Mouse (Mus musculus): Measurements from ENCODE around the gene Sv2c.
"Not testable (repeated sequence)": the region's sequence is repeated elsewhere in the genome, so short reads cannot be mapped to it uniquely, and the experiment has no call there.

Gene Sv2c

GRCm38 (mm10) chr13:96132401-96132816, at the start of gene Sv2c:
Gene Sv2c, minus strand, starts transcription at chr13:96132577.
- DNase-seq (ENCODE audit: low read depth, low spot score): no peak

DNA sequence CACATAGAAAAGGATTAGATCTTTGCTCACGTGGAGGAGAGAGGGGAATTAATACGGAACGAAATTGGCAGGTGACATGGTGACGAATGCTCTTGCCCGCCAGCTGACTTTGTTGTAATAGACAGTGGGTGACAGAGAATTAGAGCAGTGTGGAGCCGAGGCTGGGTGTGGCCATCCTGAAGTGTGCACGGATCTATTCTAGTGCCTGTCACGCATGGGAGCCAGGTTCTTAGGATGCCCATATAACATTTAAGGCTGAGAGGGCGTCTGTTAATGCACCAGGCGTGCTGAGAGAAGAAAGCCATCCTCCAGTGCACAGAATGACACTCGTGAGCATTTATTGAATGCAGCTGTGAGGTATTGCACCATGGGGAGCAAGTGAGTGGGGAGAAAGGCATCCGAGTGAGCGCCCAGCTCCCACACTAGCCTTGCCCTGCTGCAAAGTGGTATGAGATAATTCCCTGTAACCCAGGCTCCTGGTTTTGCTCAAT, 48.3 kb upstream of the Sv2c start:
- no peak for DNase-seq (ENCODE audit: low read depth, low spot score)

GRCm38 (mm10) chr13:96175591-96176212, 43.3 kb upstream of the Sv2c start:
- peak; percentile 15 for DNase-seq (ENCODE audit: low read depth, low spot score)

GRCm38 (mm10) chr13:96173686-96174085, 41.3 kb upstream of the Sv2c start:
- DNase-seq (ENCODE audit: low read depth, low spot score): no peak

- no peak for DNase-seq (ENCODE audit: low read depth, low spot score)
Measured at GRCm38 (mm10) chr13:96172290-96172689, 39.9 kb upstream of the Sv2c start.

- no peak for DNase-seq (ENCODE audit: low read depth, low spot score)
Measured at GRCm38 (mm10) chr13:96168991-96169665, 36.8 kb upstream of the Sv2c start.

DNA sequence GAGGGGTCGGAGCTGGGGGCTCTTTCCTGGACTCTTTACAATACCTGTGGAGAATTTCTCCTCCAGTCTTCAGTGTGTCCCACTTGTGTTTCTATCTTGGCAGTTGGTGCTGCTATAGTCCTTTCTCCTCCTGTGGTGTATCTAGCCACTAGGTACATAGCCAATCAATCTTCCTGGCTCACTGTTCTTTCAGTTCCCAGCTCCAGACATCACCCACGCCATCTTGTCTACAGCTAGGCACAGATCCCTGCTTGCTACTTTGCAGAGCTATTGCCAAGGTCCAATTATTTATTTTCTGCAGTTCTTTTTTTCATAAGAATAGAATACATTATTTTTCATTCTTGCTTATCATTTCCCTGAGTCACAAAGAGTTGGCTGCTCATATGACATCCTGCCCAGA, 34.2 kb upstream of the Sv2c start:
- DNase-seq (ENCODE audit: low read depth, low spot score): no peak

DNA sequence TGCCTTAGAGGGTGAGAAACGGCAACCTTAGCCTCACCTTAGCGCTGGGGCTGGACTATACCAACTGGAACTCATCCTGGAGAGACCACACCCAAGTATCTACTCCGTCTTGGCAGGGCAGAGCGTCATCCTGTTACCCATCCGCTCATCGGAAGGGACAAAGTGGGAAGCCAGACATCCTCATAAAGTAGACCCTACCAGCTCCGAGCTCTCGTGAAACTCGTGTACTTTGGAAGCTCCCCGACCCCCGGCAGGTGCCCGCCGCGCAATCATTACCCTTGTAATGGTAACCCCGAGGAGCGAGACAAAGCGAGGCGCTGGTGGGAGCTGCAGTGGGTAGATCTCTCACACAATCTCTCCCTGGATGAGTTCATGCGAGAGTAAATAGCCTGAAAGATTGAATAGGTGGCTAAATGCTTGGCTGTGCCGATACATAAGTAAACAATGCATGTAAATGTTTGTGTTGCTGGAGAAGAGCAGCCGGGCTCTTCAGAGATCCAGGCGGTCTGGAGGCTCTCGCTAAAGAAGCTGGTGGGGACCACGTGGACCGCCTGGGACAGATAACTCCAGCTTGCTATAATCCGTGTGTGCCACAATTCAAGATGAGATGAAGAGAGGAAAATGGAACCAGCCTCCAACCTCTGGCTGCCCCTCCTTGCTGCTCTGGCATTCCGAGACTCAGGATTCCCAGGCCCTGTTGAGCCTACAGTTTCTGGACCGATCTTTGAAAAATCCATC, 1.2 kb upstream of the Sv2c start:
- no peak for DNase-seq (ENCODE audit: low read depth, low spot score)

GRCm38 (mm10) chr13:96132833-96133232, 456 bp upstream of the Sv2c start:
- DNase-seq (ENCODE audit: low read depth, low spot score): no peak

DNA sequence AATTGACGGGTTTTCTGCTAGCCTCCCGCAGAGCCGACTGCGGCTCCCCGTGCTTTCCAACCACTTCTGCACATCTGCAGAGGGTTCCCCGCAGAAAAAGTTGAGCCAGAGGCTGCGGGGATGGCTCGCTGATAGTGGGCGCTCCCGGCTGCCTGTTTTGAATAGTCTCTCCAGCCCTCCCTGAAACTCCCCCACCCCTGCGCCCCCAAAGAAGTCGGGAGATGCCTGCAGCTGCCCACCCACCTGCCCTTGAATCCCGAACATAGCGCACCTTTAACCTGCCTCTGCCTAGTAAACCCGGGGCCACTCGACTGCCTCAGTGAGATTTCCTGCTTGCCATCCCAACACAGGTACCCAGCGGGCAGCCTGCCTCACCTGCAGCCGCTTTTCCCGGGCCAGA, 466 bp downstream of the Sv2c start:
- no peak for DNase-seq (ENCODE audit: low read depth, low spot score)

DNA sequence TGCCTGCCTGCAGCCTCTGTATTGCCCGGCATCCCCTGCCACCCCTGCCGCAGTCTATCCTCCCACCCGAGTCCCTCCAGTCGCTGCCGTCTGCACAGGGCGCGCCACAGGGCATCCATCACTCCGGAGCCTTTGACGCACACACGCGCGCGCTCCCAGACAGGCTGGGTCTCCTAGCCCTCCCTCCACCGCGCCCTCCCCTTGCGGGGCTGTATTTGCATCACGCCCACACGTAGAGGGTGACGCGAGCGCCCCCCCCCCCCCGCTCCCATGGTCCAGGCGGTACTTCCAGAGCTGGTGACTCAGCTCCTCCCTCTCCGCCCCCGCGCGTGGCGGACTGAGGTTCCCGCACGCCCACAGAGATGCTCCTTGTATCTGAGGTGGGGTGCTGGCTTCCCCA, 1.3 kb downstream of the Sv2c start:
- no peak for DNase-seq (ENCODE audit: low read depth, low spot score)

GRCm38 (mm10) chr13:96129081-96129480, 3.3 kb downstream of the Sv2c start:
- DNase-seq (ENCODE audit: low read depth, low spot score): no peak

DNA sequence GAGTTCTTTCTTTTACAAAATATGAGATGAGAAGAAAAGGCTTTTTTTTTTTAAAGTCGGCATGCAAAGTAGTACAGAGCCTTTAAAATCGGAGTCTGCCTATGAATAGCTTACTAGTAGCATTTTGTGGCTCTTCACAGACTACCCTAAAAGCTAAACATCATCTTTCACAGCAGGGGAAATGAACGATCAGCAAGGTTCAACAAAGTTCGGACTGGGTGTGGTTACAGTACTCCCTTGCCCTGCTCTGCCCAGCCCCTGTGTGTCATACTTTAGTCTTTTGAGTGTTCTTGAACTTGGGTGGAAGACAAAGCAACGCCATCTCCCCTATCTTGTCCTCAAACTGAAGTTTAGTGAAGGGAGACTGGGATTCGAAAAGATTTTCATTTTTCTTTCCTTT, 5.7 kb downstream of the Sv2c start:
- no peak for DNase-seq (ENCODE audit: low read depth, low spot score)

GRCm38 (mm10) chr13:96125011-96125410, 7.4 kb downstream of the Sv2c start:
- no peak for DNase-seq (ENCODE audit: low read depth, low spot score)

GRCm38 (mm10) chr13:96112711-96113110, 19.7 kb downstream of the Sv2c start:
- no peak for DNase-seq (ENCODE audit: low read depth, low spot score)

DNA sequence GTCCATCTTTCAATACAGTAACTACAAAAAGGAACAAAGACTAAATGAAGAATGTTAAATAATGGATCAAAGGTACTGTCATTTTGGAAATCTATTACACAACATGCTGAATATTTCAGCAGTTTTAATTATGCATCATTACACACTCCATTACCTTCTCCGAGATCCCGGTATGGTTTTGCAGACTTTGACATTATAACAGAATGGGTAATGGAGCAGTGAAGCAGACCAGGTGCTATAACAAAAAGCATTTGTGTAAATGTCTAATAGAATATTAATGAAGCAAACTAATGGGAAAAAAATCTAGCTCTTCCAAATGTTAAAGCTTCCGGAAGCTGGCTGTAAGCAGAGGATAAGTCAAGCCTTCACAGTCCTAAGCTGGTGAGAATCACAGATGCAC, 21.6 kb downstream of the Sv2c start:
- no peak for DNase-seq (ENCODE audit: low read depth, low spot score)

DNA sequence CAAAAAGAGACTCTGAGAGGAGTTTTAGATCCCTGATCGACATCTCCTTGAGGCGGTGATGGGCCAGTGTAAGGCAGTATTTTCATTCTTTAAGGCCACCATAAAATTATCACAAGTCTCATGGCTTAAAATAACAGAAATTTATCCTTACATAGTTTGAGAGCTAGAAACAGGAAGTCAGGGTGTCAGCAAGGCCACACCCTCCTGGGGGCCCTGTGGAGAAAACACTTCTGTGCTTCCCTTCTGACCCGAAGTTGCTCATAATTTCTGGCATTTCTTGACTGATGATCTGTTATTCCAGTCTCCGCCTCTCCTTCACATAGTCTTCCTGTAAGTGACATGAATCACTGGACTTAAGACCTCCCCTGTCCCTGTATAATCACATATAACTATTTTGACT, 26.0 kb downstream of the Sv2c start:
- no peak for DNase-seq (ENCODE audit: low read depth, low spot score)

DNA sequence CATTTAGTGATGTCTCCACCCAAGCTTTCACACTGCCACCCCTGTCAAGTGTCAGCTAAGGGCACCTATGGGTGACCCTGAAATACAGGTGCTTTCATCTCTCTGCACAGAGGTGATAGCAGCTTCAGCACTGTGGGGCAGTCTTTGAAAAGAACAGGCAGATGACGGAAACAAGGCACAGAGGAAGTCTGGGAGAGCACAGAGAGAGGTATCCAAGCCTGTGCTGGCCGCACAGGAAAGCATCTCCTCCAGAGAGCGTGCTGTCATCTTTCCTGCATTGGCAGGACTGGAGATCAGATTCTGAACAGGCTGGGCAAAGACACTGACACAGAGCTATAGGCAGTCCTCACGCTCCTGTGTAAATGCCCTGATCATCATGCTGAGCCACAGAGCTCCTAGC, 41.4 kb downstream of the Sv2c start:
- DNase-seq (ENCODE audit: low read depth, low spot score): no peak

DNA sequence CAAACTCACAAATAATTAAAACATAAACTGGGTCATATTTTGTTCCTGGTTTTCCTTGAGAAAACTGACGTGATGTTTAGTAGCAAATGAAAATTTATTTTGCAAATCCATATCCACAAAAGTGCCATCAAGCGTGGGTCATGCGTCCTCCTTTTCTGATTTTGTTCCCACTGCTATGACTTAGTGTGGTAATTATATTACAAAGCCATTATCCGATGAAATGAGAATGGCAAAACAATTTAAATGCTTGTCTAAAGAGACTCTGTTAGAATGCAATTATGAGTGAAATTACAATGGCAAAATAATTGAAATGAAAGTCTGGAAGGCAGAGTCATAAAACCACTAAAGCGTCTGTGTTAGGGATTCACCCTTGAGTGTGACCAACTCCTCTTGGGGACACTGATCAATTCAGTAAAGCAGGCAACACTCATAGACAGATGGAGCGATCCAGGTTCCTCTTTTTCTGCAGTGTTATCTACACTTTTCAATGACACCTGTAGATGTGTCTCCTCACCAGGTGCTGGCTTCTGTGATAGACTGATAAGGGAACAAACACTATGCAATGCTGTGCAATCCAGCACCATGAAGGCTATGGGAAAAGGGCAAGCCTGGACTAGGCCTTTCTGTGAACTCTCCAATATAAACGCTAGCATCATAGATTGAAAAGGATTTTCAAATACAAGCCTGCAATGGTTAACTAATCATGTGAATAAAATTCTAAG, 46.6 kb downstream of the Sv2c start:
- no peak for DNase-seq (ENCODE audit: low read depth, low spot score)

- not testable (repeated sequence) for DNase-seq (ENCODE audit: low read depth, low spot score)
Measured at GRCm38 (mm10) chr13:96081754-96082153, 50.6 kb downstream of the Sv2c start, which contains the start of gene Gm17190. Gene Gm17190, plus strand, starts transcription at chr13:96082054.

DNA sequence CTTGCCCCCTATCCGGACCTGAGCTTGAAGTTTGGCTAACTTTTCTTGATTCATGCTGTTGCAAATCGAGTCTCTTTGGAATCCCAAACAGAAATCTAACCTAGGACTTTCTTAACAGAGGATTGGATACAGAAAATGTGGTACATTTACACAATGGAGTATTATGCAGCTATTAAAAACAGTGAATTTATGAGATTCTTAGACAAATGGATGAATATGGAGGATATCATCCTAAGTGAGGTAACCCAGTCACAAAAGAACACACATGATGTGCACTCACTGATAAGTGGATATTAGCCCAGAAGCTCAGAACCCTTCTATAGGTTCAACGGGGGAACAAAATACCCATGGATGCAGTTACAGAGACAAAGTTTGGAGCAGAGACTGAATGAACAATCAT, 51.1 kb downstream of the Sv2c start, which contains the start of gene Gm20075:
Gene Gm20075, minus strand, starts transcription at position 101 of the 400 bp plus-strand sequence.
- not testable (repeated sequence) for DNase-seq (ENCODE audit: low read depth, low spot score)

GRCm38 (mm10) chr13:96073555-96073954, 58.8 kb downstream of the Sv2c start:
- no peak for DNase-seq (ENCODE audit: low read depth, low spot score)
